Comparison of ENCODE assay signal across 25 mouse cellular contexts in genomic region chr1:168200570-168201156, GRCm38 (mm10).
DNase-seq lines count a peak whose midpoint lies in the region; ATAC-seq lines count a peak whose summit lies in the region.
"Had no signal": no experiment of that assay in that cellular context is flagged by ENCODE, and none has a peak within 500 bp of the region (broad histone marks: within the 10 kb centered on the region; RNA-seq: fewer than 3 reads in every experiment).

No protein-coding gene starts in this region.

- H3K27ac ChIP-seq in midbrain, embryonic 13.5 days = no peak overlapping the region
- no peak overlapping the region for H3K27ac ChIP-seq in midbrain, embryonic 16.5 days (ENCODE audit: low read length)
- H3K27ac ChIP-seq in midbrain, embryonic 15.5 days = no peak overlapping the region
- H3K27ac ChIP-seq: embryonic facial prominence, embryonic 10.5 days; embryonic facial prominence, embryonic 13.5 days; forebrain, embryonic 12.5 days; forebrain, embryonic 15.5 days; gastrocnemius, adult 2 months; hindbrain, embryonic 12.5 days; hindbrain, embryonic 15.5 days had no signal

- no peak overlapping the region for H3K9ac ChIP-seq in midbrain, embryonic 13.5 days (replicated peaks)
- no peak overlapping the region for H3K9ac ChIP-seq in midbrain, embryonic 16.5 days (ENCODE audit: low read depth, low read length)
- no peak overlapping the region for H3K9ac ChIP-seq in midbrain, embryonic 15.5 days
- H3K9ac ChIP-seq: embryonic facial prominence, embryonic 13.5 days; forebrain, embryonic 12.5 days; forebrain, embryonic 15.5 days; hindbrain, embryonic 12.5 days; hindbrain, embryonic 15.5 days had no signal

- no peak overlapping the region for H3K4me2 ChIP-seq in midbrain, embryonic 13.5 days (replicated peaks)
- H3K4me2 ChIP-seq in midbrain, embryonic 16.5 days (ENCODE audit: low read length) = no peak overlapping the region
- no peak overlapping the region for H3K4me2 ChIP-seq in midbrain, embryonic 15.5 days
- H3K4me2 ChIP-seq: embryonic facial prominence, embryonic 13.5 days; forebrain, embryonic 12.5 days; forebrain, embryonic 15.5 days; heart, embryonic 11.5 days; hindbrain, embryonic 12.5 days; hindbrain, embryonic 15.5 days had no signal

- WGBS in midbrain, embryonic 13.5 days = 35% methylated on average over 13 of the region's 13 CpGs
- WGBS in midbrain, embryonic 16.5 days = 41% methylated on average over 13 of the region's 13 CpGs
- 40% methylated on average over 13 of the region's 13 CpGs for WGBS in midbrain, embryonic 15.5 days

- H3K4me1 ChIP-seq in midbrain, embryonic 13.5 days (replicated peaks) = peaks cover 11% of the 10 kb centered on the region
- no peaks in the 10 kb centered on the region; the same call in 1 of the 2 replicates for H3K4me1 ChIP-seq in midbrain, embryonic 16.5 days (ENCODE audit: control insufficient read depth, insufficient read depth, low read length)
- H3K4me1 ChIP-seq in midbrain, embryonic 15.5 days = peaks cover 3% of the 10 kb centered on the region; the same call in 1 of the 2 replicates
- H3K4me1 ChIP-seq: embryonic facial prominence, embryonic 10.5 days had no signal

- peak; percentile 85 for ATAC-seq in midbrain, embryonic 13.5 days
- no peak for ATAC-seq in midbrain, embryonic 16.5 days
- ATAC-seq in midbrain, embryonic 15.5 days (replicated peaks) = peak; percentile 65
- no peak for ATAC-seq in frontal cortex, adult (ENCODE audit: low TSS enrichment)
- ATAC-seq: CD4-positive, CD25-positive, alpha-beta regulatory T cell, adult 4 months; forebrain, embryonic 15.5 days had no signal

- H3K36me3 ChIP-seq in midbrain, embryonic 13.5 days = peaks cover 28% of the 10 kb centered on the region
- peaks cover 17% of the 10 kb centered on the region for H3K36me3 ChIP-seq in midbrain, embryonic 16.5 days (ENCODE audit: control insufficient read depth, insufficient read depth, low read length)
- H3K36me3 ChIP-seq in midbrain, embryonic 15.5 days (replicated peaks) = peaks cover 8% of the 10 kb centered on the region; the same call in 1 of the 2 replicates

- H3K9me3 ChIP-seq in midbrain, embryonic 13.5 days = no peaks in the 10 kb centered on the region
- no peaks in the 10 kb centered on the region for H3K9me3 ChIP-seq in midbrain, embryonic 16.5 days (replicated peaks; ENCODE audit: control insufficient read depth, low read length, poor library complexity, severe bottlenecking)
- H3K9me3 ChIP-seq in midbrain, embryonic 15.5 days = no peaks in the 10 kb centered on the region
- H3K9me3 ChIP-seq: embryonic facial prominence, embryonic 10.5 days; embryonic facial prominence, embryonic 13.5 days; forebrain, embryonic 12.5 days; forebrain, embryonic 15.5 days; hindbrain, embryonic 12.5 days; hindbrain, embryonic 15.5 days had no signal

- H3K4me3 ChIP-seq in midbrain, embryonic 13.5 days (replicated peaks) = no peak overlapping the region
- H3K4me3 ChIP-seq in midbrain, embryonic 16.5 days (ENCODE audit: low read depth, low read length) = no peak overlapping the region
- no peak overlapping the region for H3K4me3 ChIP-seq in midbrain, embryonic 15.5 days
- H3K4me3 ChIP-seq: embryonic facial prominence, embryonic 10.5 days; embryonic facial prominence, embryonic 13.5 days; erythroblast, embryonic 14.5 days; forebrain, embryonic 12.5 days; forebrain, embryonic 15.5 days; gastrocnemius, adult 2 months; hindbrain, embryonic 12.5 days; hindbrain, embryonic 15.5 days had no signal

- peaks cover 61% of the 10 kb centered on the region for H3K27me3 ChIP-seq in midbrain, embryonic 13.5 days
- H3K27me3 ChIP-seq in midbrain, embryonic 16.5 days (ENCODE audit: control insufficient read depth, insufficient read depth, low read depth, low read length) = no peaks in the 10 kb centered on the region
- 0 out of 2 replicates have a peak, but pooled peaks cover 3% of the 10 kb centered on the region for H3K27me3 ChIP-seq in midbrain, embryonic 15.5 days (replicated peaks)
- H3K27me3 ChIP-seq: embryonic facial prominence, embryonic 13.5 days; forebrain, embryonic 12.5 days; forebrain, embryonic 15.5 days; hindbrain, embryonic 12.5 days; hindbrain, embryonic 15.5 days had no signal

- peak; percentile 29 for DNase-seq in retina, postnatal 1 day
- no peak for DNase-seq in retina, embryonic 14.5 days (ENCODE audit: low spot score)
- DNase-seq: adrenal gland, adult 2 months; adrenal gland, postnatal 14 days; cerebellum, adult 11-12 months; cerebellum, adult 8-10 months; cerebellum, postnatal 10 days; cerebellum, postnatal 36 days; embryo, embryonic 11 days; gastrocnemius, adult 2 months; gastrocnemius, postnatal 14 days; heart, adult 11 months had no signal

Comparison
In these comparisons a context has a peak if more than half of its experiments do, and no peak if none do; other contexts are left out.
1. ATAC-seq: peak in midbrain, embryonic 13.5 days (single experiment) and midbrain, embryonic 15.5 days (single experiment); none in midbrain, embryonic 16.5 days (single experiment) and frontal cortex, adult (single experiment).